Mouse (Mus musculus) C2C12 (cell line): ENCODE measurements around the gene Zfp335. TPM values are rescaled to one million over a fixed set of nuclear protein-coding genes. Genes with fewer than 3 reads are reported as not detected.
A peak's percentile ranks its signal among the peaks of the same experiment; 100 is the strongest.

Experiments
- H3K27me3 ChIP-seq: one replicate; pipeline ENCODE4 v1.6.1; 2011; ENCODE audit not compliant: control insufficient read depth, insufficient read depth, insufficient read length
- H3K36me3 ChIP-seq: one replicate; pipeline ENCODE4 v1.6.1; 2011; ENCODE audit not compliant: control insufficient read depth, insufficient read depth
- H3K4me3 ChIP-seq: one replicate; pipeline ENCODE4 v1.5.1; 2011; ENCODE audit warnings: mild to moderate bottlenecking, control low read depth; ENCODE audit not compliant: poor library complexity, insufficient read depth, severe bottlenecking
- H3K79me2 ChIP-seq: one replicate; pipeline ENCODE4 v1.6.1; 2011; ENCODE audit not compliant: control insufficient read depth, insufficient read depth
- H3K79me3 ChIP-seq: one replicate; pipeline ENCODE4 v1.6.1; 2011; ENCODE audit warnings: low read depth, control low read depth
- H3ac ChIP-seq: one replicate; pipeline ENCODE3; 2011; ENCODE audit warnings: low read depth; ENCODE audit not compliant: control insufficient read depth, insufficient read length
- CEBPB ChIP-seq: IDR thresholded peaks from one replicate; pipeline ENCODE4 v1.6.1; 2011; ENCODE audit warnings: low read depth, mild to moderate bottlenecking, control low read depth, moderate library complexity
- CTCF ChIP-seq: IDR thresholded peaks from one replicate; pipeline ENCODE4 v1.5.1; 2011; ENCODE audit not compliant: control insufficient read depth, insufficient read depth, insufficient read length
- FOSL1 ChIP-seq: IDR thresholded peaks from one replicate; pipeline ENCODE4 v1.8.0; 2011; ENCODE audit warnings: mild to moderate bottlenecking, low read length; ENCODE audit not compliant: poor library complexity, insufficient read depth, severe bottlenecking
- MAX ChIP-seq: IDR thresholded peaks from one replicate; pipeline ENCODE4 v1.6.1; 2011; ENCODE audit warnings: mild to moderate bottlenecking, control low read depth
- MYOD1 ChIP-seq: IDR thresholded peaks from one replicate; pipeline ENCODE4 v1.6.1; 2011; ENCODE audit warnings: low read depth; ENCODE audit not compliant: control insufficient read depth, insufficient read length
- MYOG ChIP-seq: IDR thresholded peaks from one replicate; pipeline ENCODE4 v1.6.1; 2011; ENCODE audit not compliant: control insufficient read depth, insufficient read length; ENCODE audit errors: extremely low read depth
- USF1 ChIP-seq: IDR thresholded peaks from one replicate; pipeline ENCODE4 v1.6.1; 2011; ENCODE audit warnings: low read depth, mild to moderate bottlenecking, control low read depth, moderate library complexity
- polyA plus RNA-seq: library from polyadenylated mRNA; unstranded; fragments of >200 nt; fragmentation: generic; extraction: Trizol; gene quantifications from one replicate; pipeline ENCODE4 v1.2.1, GENCODE M21; 2012; ENCODE audit warnings: missing spikeins

The Zfp335 gene
- polyA plus RNA-seq, 1 experiment = 11.7 TPM

GRCm38 (mm10) chr2:164909542-164909941 lies 2.0 kb downstream of the Zfp335 start:
- Histone ChIP-seq H3K36me3 (peaks cover 49% of the 10 kb centered on the region), H3K27me3 (no peaks in the 10 kb centered on the region), H3K79me2 (peaks cover 61% of the 10 kb centered on the region), H3K4me3 (peak overlapping the region; percentile 98), H3K79me3 (peaks cover 21% of the 10 kb centered on the region), H3ac (peak overlapping the region; percentile 18)
- TF ChIP-seq MYOG (no peak), MYOD1 (no peak), CTCF (no peak), MAX (no peak), FOSL1 (no peak), USF1 (no peak), CEBPB (no peak)

GRCm38 (mm10) chr2:164909100-164909499 lies 2.5 kb downstream of the Zfp335 start:
- Histone ChIP-seq H3ac (no peak overlapping the region), H3K27me3 (no peaks in the 10 kb centered on the region), H3K4me3 (no peak overlapping the region), H3K36me3 (peaks cover 53% of the 10 kb centered on the region), H3K79me2 (peaks cover 59% of the 10 kb centered on the region), H3K79me3 (peaks cover 21% of the 10 kb centered on the region)
- TF ChIP-seq CEBPB (no peak), USF1 (no peak)

GRCm38 (mm10) chr2:164908011-164908410 lies 3.5 kb downstream of the Zfp335 start:
- peaks cover 48% of the 10 kb centered on the region for H3K79me2 ChIP-seq
- no peaks in the 10 kb centered on the region for H3K27me3 ChIP-seq
- H3K79me3 ChIP-seq = peaks cover 21% of the 10 kb centered on the region
- no peak overlapping the region for H3K4me3 ChIP-seq
- no peak overlapping the region for H3ac ChIP-seq
- TF ChIP-seq MYOG (no peak), CEBPB (no peak), MAX (no peak), MYOD1 (no peak), CTCF (no peak), FOSL1 (no peak), USF1 (no peak)
- peaks cover 55% of the 10 kb centered on the region for H3K36me3 ChIP-seq

- peaks cover 57% of the 10 kb centered on the region for H3K36me3 ChIP-seq
Measured at GRCm38 (mm10) chr2:164907511-164907910, 4.0 kb downstream of the Zfp335 start.

GRCm38 (mm10) chr2:164906071-164906470 lies 5.5 kb downstream of the Zfp335 start:
- Histone ChIP-seq H3K4me3 (no peak overlapping the region), H3K79me2 (peaks cover 37% of the 10 kb centered on the region), H3K79me3 (peaks cover 21% of the 10 kb centered on the region), H3ac (no peak overlapping the region), H3K27me3 (no peaks in the 10 kb centered on the region), H3K36me3 (peaks cover 67% of the 10 kb centered on the region)
- no peak for TF ChIP-seq MYOG
- TF ChIP-seq MYOD1 = no peak
- no peak for TF ChIP-seq USF1
- no peak for TF ChIP-seq CEBPB
- no peak for TF ChIP-seq MAX
- TF ChIP-seq FOSL1 = no peak
- no peak for TF ChIP-seq CTCF

More at GRCm38 (mm10) chr2:164907511-164907910, 4.0 kb downstream of the Zfp335 start:
- no peak overlapping the region for H3K4me3 ChIP-seq
- H3ac ChIP-seq = no peak overlapping the region
- no peaks in the 10 kb centered on the region for H3K27me3 ChIP-seq
- peaks cover 46% of the 10 kb centered on the region for H3K79me2 ChIP-seq
- TF ChIP-seq FOSL1 = no peak
- no peak for TF ChIP-seq CTCF
- no peak for TF ChIP-seq USF1
- no peak for TF ChIP-seq MYOD1
- no peak for TF ChIP-seq MAX
- TF ChIP-seq CEBPB = no peak
- no peak for TF ChIP-seq MYOG
- H3K79me3 ChIP-seq = peaks cover 21% of the 10 kb centered on the region

- H3K79me3 ChIP-seq = no peaks in the 10 kb centered on the region
- H3K27me3 ChIP-seq = no peaks in the 10 kb centered on the region
- H3K36me3 ChIP-seq = peaks cover 79% of the 10 kb centered on the region
- H3ac ChIP-seq = no peak overlapping the region
- peaks cover 11% of the 10 kb centered on the region for H3K79me2 ChIP-seq
- TF ChIP-seq MYOD1 (no peak), CTCF (no peak), MAX (no peak), MYOG (no peak), USF1 (no peak), FOSL1 (no peak), CEBPB (no peak)
- no peak overlapping the region for H3K4me3 ChIP-seq
Measured at GRCm38 (mm10) chr2:164903496-164903895, 8.1 kb downstream of the Zfp335 start.
